Mouse (Mus musculus) lung, postnatal 4 days (tissue): ENCODE measurements around the gene Hist1h2bp.
"Not testable (repeated sequence)": the region's sequence is repeated elsewhere in the genome, so short reads cannot be mapped to it uniquely, and the experiment has no call there.

ENCODE experiments used
- DNase-seq, 2 experiments: peaks; one replicate each; pipeline ENCODE4 v3.0.0; 2021

The Hist1h2bp gene

DNA sequence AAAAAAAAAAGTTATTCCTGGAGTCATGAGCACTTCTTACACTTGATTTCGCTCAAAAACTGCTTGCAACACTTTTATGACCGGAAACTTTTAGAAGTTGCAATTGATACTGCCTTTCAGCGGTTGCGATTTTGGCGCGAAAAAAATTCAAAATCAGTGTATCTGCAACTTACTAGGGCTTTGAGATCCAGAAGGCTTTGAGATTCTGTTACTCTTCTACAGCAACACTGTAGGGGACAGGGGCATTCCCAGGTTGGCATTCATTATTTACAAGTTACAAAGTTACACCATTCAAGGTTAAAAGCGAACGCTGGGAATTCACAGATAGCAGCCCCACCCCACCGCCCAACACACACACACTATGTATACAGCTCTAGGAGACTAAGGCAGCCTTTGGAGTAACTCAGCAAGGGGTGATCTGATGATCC is 3.5 kb upstream of the Hist1h2bp start:
- peak in 1 of 2 experiments; percentile 20 for DNase-seq

DNA sequence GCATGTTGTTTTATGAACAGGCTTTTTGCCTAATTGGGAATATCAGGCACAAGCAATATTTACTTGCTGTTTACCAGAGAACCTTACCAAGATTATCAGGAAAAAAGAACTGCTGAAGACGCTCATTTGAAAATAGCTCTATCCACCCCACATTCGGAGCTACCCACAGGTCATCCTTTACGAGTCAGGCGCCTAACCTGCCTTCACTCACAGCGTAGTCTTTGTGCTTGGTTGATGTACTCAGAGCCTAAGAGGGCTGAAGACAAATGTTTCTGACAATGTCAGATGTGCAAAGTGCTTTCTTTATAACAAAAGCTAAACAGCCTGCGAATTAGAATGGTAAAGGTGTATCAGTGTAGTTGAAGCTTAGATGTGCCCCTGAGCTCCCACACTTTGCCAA is 3.0 kb upstream of the Hist1h2bp start:
- DNase-seq = no peak

DNA sequence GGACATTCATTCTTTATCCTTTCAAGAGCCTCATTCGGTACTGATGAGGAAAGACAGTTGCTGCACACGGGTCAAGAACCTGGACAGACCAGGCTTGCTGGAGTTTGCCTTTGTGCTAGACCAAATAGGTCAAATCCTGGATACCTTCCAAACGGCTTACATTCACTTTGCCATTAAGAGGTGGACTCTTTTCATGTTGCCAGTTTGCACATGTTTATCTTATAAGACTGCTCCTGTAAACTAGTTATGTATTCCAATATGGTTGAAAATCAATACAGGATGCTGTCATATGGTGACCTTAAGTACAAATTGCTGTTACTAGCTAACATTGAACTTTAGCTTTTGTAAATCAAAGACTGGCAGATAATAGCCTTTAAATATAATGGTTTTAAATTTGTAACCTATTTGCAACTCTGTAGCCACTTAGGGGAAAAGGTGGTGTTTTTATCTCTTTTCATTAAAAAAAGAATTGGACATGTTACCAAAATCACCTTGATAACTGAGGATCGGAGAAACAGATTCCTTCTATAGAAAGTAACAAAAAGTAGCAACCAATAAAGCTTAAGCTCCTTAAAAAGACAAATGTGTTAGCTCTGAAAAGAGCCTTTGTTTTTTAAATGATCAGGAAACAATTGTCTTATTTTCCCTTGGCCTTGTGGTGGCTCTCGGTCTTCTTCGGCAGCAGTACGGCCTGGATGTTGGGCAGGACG is 917 bp upstream of the Hist1h2bp start:
- no peak for DNase-seq

DNA sequence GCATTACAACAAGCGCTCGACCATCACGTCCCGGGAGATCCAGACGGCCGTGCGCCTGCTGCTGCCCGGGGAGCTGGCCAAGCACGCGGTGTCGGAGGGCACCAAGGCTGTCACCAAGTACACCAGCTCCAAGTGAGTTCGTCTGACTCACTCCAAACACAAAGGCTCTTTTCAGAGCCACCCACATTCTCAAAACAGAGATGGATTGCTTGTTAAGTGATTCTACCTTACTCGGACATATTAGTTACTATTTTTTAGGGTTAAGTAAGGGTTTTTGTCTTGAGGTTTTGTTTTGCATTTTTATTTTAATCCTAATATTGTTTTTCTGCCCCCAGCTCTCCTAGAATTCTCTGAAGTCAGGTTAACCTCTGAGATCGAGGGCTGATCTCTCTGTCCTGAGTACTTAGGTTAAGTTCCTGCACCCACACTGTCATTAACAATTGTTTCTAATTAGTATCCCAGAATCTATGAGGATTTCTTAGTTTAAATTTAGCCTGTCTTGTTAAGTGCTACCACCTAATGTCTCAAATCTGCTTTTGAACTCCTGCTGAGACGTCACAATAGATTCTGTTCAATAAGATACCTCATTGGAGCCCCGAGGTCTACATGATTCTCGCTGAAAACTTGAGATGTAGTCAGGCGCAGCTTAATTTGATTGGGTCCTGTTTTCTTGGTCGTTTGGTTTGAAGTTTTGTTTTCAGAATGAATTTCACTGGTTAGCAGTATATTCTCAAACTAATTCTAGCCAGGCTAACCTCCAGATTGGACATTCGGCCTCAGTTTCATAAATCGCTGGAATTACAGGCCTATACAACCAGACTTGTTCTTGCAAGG is 716 bp downstream of the Hist1h2bp start:
- DNase-seq = no peak

DNA sequence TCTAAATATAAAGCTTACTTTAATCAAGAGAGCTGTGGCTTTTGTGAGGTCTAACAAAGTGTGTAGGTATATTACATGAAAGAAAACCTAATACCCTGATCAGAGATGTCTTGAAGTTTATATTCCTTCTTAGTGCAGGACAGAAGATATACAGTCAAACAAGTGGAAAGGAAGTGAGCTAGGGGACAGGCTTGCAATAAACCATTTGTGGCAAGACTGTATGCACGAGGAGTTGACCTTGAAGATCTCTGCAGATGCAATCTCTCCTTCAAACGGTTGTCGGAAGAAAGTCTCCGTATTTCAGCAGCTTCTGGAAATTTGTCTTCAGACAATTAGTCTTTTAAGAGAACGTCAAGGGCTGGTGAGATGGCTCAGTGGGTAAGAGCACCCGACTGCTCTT is 2.7 kb downstream of the Hist1h2bp start:
- DNase-seq = no peak

DNA sequence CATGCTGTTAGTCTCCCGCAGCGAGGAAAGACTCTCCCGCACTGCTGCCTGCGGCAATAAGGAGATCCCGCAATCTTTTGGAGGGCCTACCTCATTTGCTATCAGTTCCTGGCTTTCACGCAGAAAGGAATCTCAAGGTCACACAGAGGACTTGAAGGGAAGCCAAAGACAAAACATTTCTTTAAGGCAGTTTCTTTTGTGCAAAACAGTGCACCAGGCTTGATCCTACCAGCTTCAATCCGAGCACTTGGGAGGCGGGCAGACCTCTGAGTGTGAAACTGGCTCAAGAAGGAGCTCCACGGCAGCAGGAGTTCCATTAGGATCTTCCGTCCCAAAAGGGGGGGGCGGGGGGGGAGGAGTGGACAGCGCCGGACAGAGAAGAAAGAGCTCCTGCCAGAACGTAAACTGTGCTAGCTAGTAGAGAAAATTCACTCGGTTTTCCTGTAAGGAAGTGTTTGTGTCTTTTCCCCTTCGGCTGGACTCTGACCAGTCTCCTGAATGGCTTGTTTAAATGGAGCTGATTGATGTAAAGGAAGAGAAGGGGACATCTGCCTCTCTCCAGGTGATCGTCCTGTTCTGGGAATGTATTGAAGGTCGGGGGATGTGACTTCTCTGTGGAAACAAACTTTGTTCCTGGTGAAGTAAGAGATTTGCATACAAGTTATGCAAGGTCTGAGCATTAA is 3.5 kb downstream of the Hist1h2bp start:
- DNase-seq = no peak

DNA sequence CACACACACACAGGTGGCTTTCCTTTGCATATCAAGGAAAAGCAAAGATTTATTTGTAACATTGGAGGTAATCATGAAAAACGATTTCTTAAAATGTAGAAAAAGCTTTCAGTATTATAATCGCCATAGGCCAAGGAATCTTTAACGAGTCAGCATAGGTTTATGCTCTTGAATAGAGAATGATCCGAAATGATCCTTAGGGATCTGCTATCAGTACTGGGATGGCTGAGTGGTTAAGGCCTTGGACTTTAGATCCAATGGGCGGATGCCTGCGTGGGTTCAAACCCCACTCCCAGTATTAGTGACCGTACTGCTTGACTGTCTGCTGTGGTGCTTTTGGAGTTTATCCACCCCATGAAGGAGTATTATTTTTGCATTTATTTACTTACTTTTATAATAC is 8.3 kb downstream of the Hist1h2bp start:
- no peak for DNase-seq

DNA sequence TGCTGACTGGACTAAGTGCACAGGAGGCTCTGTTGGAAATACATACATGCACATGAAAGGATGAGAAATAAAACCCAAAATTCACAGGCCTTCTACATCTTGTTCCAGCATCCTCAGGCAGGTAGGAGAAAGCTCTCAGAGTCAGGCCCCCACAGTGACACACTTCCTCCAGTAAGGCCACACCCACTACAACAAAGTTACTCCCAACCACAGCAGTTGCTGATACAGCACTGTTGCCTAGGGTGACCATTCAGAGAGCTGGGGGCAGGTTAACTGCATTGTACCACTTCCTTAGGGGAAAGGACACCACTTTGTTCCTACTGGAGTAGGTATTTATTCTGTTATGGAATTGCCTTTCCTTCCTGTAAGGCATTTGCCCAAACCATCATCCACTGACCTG is 9.9 kb downstream of the Hist1h2bp start:
- not testable (repeated sequence) for DNase-seq

DNA sequence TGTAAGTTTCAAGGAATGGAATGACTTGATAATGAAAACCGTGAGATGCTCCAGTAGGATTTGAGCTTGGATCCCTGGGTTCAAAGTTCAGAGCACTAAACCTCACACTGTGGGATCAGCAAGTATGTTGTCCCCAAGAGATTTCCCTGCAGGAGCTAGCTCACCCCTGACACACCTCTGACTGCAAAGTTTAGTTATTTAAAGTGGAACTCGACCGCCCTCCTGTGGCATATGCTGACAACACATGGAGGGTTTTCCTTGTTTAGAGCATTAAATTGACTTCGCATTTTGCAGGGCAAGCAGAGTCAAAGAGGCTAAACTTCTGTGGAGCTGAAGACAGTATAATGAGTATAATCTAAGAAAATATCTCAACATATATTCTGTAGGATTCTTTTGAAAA is 15.8 kb downstream of the Hist1h2bp start:
- DNase-seq = not testable (repeated sequence)

DNA sequence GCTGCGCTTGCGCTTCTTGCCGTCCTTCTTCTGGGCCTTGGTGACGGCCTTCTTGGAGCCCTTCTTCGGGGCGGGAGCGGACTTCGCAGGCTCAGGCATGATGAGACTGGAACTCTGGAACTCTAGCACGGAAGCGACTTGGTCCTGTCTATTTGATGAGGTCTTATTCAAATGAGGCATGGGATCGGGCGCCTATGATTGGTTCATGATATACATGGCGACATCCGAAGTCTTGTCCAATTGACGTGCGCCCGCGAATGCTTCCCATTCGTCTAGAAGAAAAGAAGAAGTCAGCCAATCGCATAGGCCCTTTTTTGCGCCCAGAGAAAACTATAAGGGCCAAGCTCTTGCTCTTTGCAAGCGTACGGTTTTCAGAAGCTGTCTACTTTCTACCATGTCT is 22.8 kb downstream of the Hist1h2bp start, which contains the start of the genes Hist1h2bq and Hist1h2ao:
Hist1h2bq (minus strand) TSS at position 125 of the 400 bp plus-strand sequence.
Hist1h2ao (plus strand) TSS at position 393 of the 400 bp plus-strand sequence.
- not testable (repeated sequence) for DNase-seq

DNA sequence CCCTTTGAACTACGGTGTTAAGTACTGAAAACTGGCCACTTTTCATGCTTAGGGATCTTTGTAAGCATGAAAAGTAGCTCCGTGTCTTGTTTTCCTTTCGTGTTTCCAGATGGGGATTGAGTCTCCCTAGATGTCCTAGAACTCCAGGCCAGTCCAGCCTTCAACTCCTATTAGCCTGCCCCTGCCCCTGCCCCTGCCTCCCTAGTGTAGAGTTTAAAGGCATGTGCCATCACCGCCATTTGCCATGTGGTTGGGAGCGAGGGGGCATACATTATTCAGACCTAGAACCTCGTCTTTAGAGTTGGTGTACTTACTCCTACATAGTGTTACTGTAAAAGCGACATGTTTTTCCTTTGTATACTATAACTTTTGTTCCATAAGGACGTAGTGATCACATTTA is 23.8 kb downstream of the Hist1h2bp start:
- DNase-seq = not testable (repeated sequence)

DNA sequence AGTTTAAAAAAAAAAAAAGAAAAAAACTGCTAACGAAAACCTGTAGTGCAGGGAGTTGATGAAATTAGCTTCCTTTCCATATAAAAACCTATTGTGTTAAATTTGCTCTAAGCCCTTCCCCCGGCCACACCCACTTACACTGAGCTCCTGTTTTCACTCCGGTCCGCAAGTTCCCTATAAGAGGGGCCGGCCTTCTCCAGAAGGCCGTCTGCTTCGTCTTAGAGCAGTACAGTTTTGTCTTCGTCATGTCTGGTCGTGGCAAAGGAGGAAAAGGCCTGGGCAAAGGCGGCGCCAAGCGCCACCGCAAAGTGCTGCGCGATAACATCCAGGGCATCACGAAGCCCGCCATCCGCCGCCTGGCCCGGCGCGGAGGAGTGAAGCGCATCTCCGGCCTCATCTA is 24.3 kb downstream of the Hist1h2bp start, which contains the start of gene Hist1h4m:
Hist1h4m (plus strand) TSS at position 208 of the 400 bp plus-strand sequence.
- DNase-seq = peak; percentile 52 to 62

DNA sequence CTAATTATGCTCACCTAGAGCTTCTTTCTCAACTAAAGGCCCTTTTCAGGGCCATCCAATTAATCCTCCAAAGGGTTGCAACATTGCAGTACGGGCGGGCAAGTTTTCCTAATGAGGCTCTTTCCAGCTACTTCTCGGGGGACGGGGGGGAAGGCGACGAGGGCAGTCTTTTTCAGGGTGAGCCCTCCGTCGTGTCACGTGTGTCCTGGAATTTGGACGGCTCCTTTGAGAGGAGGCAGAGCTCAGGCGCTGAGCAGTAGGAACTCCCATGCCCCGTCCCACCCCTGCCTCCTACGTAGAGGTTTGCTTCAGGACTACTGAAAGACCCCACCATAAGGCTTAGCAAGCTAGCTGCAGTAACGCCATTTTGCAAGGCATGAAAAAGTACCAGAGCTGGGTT is 24.8 kb downstream of the Hist1h2bp start:
- DNase-seq = peak in 1 of 2 experiments; percentile 22

DNA sequence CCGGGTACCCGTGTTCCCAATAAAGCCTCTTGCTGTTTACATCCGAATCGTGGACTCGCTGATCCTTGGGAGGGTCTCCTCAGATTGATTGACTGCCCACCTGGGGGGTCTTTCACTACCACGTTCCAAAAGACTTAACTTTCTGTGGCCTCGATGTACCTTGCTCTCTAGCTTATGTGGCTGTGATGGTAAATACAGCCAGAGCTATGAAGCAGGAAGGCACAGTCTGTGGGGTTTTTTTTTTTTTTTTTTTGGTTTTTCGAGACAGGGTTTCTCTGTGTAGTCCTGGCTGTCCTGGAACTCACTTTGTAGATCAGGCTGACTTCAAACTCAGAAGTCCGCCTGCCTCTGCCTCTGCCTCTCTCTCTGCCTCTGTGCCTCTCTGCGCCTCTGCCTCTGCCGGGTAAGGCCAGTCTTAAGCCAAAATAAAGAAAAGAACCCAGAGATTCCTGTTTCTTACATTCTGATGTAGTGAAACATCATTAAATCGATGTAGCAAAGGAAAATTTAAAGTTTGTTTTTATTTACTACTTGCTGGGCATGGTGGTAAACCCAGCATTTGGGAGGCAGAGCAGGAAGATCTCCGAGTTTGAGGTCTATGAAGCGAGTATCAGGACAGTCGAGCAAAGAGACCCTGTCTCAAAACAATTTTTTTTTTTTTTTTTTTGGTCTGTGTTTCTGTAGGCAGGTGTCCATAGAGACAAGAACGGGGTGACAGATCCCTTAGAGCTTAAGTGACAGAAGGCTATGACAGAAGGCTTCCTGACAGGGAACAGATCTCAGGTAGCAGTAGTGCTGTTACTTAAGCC is 33.0 kb downstream of the Hist1h2bp start:
- not testable (repeated sequence) for DNase-seq

DNA sequence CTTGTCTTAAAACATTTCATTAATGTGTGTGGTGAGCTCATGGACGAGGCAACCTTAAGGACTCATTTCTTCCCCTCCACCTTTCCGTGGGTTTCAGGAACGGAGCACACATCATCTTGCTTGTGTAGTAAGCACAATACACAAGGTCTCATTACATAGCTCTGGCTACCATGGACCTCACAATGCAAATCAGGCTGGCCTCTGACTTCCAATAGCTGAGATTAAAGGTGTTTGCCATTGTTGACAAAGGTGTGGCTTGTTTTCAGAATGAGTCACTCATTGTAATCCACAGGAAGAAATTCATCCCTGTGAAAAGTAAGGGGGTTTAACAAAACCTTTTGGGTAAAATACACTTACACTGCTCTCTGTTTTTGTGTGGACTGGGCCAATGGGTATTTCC is 41.2 kb downstream of the Hist1h2bp start:
- no peak for DNase-seq

DNA sequence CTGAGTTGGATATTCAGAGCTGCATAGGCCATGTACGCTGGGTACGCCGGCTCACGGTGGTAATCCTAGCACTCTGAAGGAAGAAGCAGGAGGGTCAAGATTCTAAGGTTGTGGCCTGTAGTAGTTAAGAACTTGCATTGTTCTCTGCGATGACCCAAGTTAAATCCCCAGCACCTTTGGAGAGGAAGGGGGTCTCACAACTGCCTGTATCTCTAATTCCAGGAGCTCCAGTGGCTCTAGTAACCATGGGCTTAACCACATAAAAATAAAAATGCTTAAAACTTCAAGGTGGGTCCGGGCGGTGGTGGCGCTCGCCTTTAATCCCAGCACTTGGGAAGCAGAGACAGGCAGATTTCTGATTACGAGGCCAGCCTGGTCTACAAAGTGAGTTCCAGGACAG is 43.1 kb downstream of the Hist1h2bp start:
- DNase-seq = no peak

DNA sequence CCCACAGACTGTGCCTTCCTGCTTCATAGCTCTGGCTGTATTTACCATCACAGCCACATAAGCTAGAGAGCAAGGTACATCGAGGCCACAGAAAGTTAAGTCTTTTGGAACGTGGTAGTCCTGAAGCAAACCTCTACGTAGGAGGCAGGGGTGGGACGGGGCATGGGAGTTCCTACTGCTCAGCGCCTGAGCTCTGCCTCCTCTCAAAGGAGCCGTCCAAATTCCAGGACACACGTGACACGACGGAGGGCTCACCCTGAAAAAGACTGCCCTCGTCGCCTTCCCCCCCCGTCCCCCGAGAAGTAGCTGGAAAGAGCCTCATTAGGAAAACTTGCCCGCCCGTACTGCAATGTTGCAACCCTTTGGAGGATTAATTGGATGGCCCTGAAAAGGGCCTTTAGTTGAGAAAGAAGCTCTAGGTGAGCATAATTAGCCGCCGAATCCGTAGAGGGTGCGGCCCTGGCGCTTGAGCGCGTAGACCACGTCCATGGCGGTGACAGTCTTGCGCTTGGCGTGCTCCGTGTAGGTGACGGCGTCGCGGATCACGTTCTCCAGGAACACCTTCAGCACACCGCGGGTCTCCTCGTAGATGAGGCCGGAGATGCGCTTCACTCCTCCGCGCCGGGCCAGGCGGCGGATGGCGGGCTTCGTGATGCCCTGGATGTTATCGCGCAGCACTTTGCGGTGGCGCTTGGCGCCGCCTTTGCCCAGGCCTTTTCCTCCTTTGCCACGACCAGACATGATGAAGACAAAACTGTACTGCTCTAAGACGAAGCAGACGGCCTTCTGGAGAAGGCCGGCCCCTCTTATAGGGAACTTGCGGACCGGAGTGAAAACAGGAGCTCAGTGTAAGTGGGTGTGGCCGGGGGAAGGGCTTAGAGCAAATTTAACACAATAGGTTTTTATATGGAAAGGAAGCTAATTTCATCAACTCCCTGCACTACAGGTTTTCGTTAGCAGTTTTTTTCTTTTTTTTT is 44.4 kb downstream of the Hist1h2bp start, which contains the start of gene Hist1h4n:
Hist1h4n (minus strand) TSS at position 779 of the 977 bp plus-strand sequence.
- peak; percentile 41 to 47 for DNase-seq

DNA sequence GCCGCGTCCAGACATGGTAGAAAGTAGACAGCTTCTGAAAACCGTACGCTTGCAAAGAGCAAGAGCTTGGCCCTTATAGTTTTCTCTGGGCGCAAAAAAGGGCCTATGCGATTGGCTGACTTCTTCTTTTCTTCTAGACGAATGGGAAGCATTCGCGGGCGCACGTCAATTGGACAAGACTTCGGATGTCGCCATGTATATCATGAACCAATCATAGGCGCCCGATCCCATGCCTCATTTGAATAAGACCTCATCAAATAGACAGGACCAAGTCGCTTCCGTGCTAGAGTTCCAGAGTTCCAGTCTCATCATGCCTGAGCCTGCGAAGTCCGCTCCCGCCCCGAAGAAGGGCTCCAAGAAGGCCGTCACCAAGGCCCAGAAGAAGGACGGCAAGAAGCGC is 46.2 kb downstream of the Hist1h2bp start, which contains the start of the genes Hist1h2ap and Hist1h2br:
Hist1h2ap (minus strand) TSS at position 47 of the 400 bp plus-strand sequence.
Hist1h2br (plus strand) TSS at position 283 of the 400 bp plus-strand sequence.
- not testable (repeated sequence) for DNase-seq
